Mouse (Mus musculus) embryonic facial prominence, embryonic 15.5 days (tissue): ENCODE results near the gene Inafm2. TPM values are rescaled to one million over a fixed set of nuclear protein-coding genes. Genes with fewer than 3 reads are reported as not detected.

ENCODE experiments used
- ATAC-seq: fragments of 200-750 bp; cut with Nextera tagmentation; 2 replicates; pipeline ENCODE4 v1.8.0; 2017; ENCODE audit warnings: low read depth, moderate TSS enrichment; ENCODE audit not compliant: insufficient number of reproducible peaks, low FRiP score, low TSS enrichment
- H3K27ac ChIP-seq: fragments of 300-500 bp; sonication (generic); replicated peaks from 2 replicates; pipeline ENCODE4 v1.5.1; 2015; ENCODE audit warnings: mild to moderate bottlenecking, inconsistent platforms
- H3K27me3 ChIP-seq: fragments of 300-500 bp; sonication (generic); 2 replicates; pipeline ENCODE4 v1.6.1; 2015; ENCODE audit warnings: inconsistent platforms
- H3K36me3 ChIP-seq: fragments of 300-500 bp; sonication (generic); 2 replicates; pipeline ENCODE4 v1.6.1; 2015; ENCODE audit warnings: mild to moderate bottlenecking, inconsistent platforms
- H3K4me1 ChIP-seq: fragments of 300-500 bp; sonication (generic); 2 replicates; pipeline ENCODE4 v1.6.1; 2015; ENCODE audit warnings: inconsistent platforms
- H3K4me2 ChIP-seq: fragments of 300-500 bp; sonication (generic); replicated peaks from 2 replicates; pipeline ENCODE4 v1.6.1; 2015; ENCODE audit warnings: mild to moderate bottlenecking, inconsistent platforms
- H3K4me3 ChIP-seq: fragments of 300-500 bp; sonication (generic); replicated peaks from 2 replicates; pipeline ENCODE4 v1.5.1; 2015; ENCODE audit warnings: mild to moderate bottlenecking, inconsistent platforms
- H3K9ac ChIP-seq: fragments of 300-500 bp; sonication (generic); 2 replicates; pipeline ENCODE4 v1.6.1; 2015; ENCODE audit warnings: inconsistent platforms
- H3K9me3 ChIP-seq: fragments of 300-500 bp; sonication (generic); replicated peaks from 2 replicates; pipeline ENCODE4 v1.6.1; 2016; ENCODE audit warnings: inconsistent platforms
- WGBS: fragments of 180-500 bp; shearing (Covaris S2); methylation state at CpG from one replicate; pipeline ENCODE4 v1.1.7; 2015; 5-methylcytosine and 5-hydroxymethylcytosine counted together
- polyA plus RNA-seq: library from polyadenylated mRNA; unstranded; fragments of >200 nt; fragmentation: Nextera tagmentation; extraction: Ambion mirVana; gene quantifications from 2 replicates; pipeline ENCODE4 v1.2.1, GENCODE M21; 2015

Inafm2 gene
- polyA plus RNA-seq, 1 experiment from 2014 or later: 15.9 TPM

DNA sequence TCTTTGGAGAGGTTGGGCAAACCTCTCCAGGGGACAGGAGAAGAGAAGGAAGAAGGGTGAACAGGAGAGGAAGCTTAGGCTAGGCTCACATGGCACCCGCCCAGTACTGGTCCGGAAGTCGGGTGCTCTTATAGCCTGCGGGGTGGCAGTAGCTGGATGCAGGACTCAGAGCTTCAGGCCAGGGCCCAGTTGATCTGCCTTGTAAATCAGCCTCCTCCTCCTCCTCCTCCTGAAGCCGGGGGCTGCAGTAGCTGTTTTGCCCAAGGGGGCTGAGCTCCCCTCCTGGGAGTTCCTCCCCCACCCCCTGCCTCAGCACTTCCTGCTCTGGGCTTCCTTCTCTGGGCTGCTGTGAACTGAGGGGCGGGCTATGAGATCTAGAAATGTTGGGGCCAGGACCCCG lies 17.2 kb upstream of the Inafm2 start, which contains the start of gene Plcb2:
TSS of gene Plcb2 (minus strand) at position 102 of the 400 bp plus-strand sequence.
- Histone ChIP-seq H3K4me2 (no peak within 1 kb of the TSS), H3K4me1 (peaks cover 26% of the 10 kb centered on the region), H3K36me3 (no peaks in the 10 kb centered on the region), H3K9ac (no peak within 1 kb of the TSS), H3K9me3 (no peaks in the 10 kb centered on the region), H3K27me3 (peaks cover 10% of the 10 kb centered on the region; the same call in 1 of the 2 replicates), H3K4me3 (no peak within 1 kb of the TSS), H3K27ac (no peak within 1 kb of the TSS)
- 10% methylated on average over 7 of the region's 7 CpGs for WGBS
- ATAC-seq: no peak

DNA sequence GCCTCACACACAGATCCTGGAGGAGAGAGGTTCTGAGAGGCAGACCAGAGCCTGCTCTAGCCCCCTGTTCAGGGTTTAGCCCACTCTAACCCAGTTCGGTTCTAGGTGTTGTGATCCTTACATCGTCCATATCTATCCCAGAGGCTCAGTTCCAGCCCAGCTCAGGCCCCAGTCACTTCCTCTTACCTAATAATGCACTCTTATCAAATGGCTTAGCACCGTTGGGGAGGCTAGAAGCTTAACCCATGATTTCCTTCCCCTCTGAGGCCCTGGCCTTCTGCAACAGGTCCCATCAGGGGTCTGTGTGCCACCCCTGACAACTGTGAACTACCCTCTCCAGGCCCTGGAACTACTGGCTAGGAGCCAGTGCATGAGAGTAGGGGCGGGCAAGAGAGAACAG lies 16.4 kb upstream of the Inafm2 start:
- H3K9ac ChIP-seq: no peak overlapping the region
- peaks cover 5% of the 10 kb centered on the region; the same call in 1 of the 2 replicates for H3K27me3 ChIP-seq
- no peak overlapping the region for H3K27ac ChIP-seq
- no peak overlapping the region for H3K4me2 ChIP-seq
- H3K4me3 ChIP-seq: no peak overlapping the region
- H3K4me1 ChIP-seq: peaks cover 26% of the 10 kb centered on the region
- H3K9me3 ChIP-seq: no peaks in the 10 kb centered on the region
- 47% methylated on average over 4 of the region's 4 CpGs for WGBS
- no peaks in the 10 kb centered on the region for H3K36me3 ChIP-seq
- no peak for ATAC-seq

DNA sequence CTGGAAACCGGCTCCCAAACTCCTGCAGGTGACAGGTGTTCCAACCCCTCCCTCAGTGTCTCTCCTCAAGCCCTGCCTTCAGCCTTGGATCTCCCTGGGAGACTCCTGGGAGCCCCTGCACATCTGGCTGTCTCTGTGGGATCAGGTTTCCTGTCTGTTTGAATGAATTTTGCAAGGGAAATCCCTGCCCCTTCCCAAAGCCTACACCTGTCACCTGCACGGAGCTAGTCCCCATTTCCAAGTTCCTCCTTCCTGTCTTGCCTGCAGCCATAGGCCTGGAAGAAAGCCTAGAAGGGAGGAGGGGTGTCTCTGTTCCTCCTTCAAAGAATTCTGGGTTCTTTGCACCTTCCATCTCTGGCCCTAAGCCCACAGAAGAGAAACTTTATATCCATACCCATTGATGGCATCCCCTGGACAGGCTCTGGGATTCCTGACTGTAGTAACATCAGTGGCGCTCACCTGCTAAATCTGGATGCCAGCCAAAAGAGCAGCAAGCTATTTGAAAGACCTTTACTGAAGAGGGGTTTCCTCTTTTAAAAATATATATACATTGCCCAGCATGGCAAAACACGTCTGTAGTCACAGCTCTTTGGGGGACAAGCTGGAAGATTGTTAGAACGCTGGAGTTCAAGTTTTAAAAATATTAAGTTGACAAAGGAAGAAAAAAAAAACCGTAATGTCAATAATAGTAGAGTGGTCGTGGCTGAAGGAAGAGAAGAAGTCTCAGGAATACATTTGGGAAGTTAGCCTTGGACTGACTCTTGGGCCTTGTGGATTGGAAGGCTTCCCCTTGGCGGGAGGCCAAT lies 15.5 kb upstream of the Inafm2 start:
- H3K36me3 ChIP-seq: no peaks in the 10 kb centered on the region
- H3K9me3 ChIP-seq: no peaks in the 10 kb centered on the region
- no peak overlapping the region for H3K4me3 ChIP-seq
- peaks cover 5% of the 10 kb centered on the region; the same call in 1 of the 2 replicates for H3K27me3 ChIP-seq
- H3K4me2 ChIP-seq: no peak overlapping the region
- H3K27ac ChIP-seq: no peak overlapping the region
- 19% methylated on average over 8 of the region's 8 CpGs for WGBS
- ATAC-seq: no peak
- H3K9ac ChIP-seq: no peak overlapping the region
- peaks cover 26% of the 10 kb centered on the region for H3K4me1 ChIP-seq

DNA sequence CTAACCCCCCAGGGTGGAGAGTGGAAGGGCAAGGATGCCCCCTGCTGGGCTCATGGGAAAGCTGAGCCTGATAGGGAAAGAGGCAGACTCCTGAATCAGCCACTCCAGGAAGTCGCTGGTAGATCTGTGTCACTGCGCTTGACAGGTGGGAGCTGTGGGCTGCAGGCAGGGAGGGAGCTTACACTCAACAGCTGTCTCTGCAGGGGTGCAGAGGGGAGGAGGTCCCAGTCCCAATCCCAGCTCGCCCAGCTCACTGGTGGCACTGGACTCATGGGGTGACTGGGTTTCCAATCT lies 15.0 kb upstream of the Inafm2 start:
- Histone ChIP-seq H3K36me3 (no peaks in the 10 kb centered on the region), H3K27ac (no peak overlapping the region), H3K27me3 (peaks cover 5% of the 10 kb centered on the region; the same call in 1 of the 2 replicates), H3K4me1 (peaks cover 26% of the 10 kb centered on the region), H3K9me3 (no peaks in the 10 kb centered on the region), H3K4me2 (no peak overlapping the region), H3K9ac (no peak overlapping the region), H3K4me3 (no peak overlapping the region)
- no peak for ATAC-seq
- WGBS: 4% methylated on average over 3 of the region's 3 CpGs

DNA sequence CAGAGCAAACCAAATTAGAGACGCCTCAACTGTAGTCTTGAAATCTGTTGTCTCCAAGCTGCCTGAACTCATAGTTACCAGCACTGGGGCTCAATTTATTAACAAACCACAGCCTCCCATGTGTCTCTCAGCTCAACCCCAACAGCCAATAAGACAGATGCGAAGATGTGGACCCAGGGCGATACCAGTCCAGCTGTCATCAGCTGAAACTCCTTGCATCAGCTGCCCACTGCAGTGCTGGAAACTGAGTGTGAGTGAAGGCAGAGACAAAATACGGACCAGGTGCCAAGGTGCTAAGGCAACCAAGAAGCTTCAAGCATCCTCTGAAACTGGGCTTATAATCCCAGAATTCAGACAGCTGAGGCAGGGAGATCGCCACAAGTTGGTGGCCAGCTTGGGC lies 13.6 kb upstream of the Inafm2 start:
- 64% methylated on average over 5 of the region's 5 CpGs for WGBS
- H3K27me3 ChIP-seq: peaks cover 5% of the 10 kb centered on the region; the same call in 1 of the 2 replicates

DNA sequence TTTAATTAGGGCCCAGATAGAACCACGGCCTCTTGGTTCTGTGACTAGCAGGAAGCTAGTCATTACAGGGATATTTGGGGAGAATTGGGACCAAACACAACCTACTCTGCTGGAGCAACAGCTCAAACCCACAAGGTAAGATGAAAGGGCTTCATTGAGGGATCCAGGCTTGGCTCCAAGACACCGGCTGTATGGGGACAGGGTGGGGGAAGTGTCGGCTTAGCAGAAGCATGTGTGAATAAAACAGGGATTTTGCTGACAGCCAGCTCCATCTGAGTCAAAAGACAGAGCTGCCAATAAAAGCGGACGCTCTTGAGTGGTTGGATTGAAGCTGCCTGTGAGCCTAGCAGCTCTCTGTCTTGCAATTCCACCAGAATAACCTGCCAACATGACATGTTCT lies 12.2 kb upstream of the Inafm2 start:
- H3K9ac ChIP-seq: no peak overlapping the region
- no peak overlapping the region for H3K4me3 ChIP-seq
- ATAC-seq: no peak
- H3K27me3 ChIP-seq: peaks cover 5% of the 10 kb centered on the region; the same call in 1 of the 2 replicates
- H3K27ac ChIP-seq: no peak overlapping the region
- H3K9me3 ChIP-seq: no peaks in the 10 kb centered on the region
- peaks cover 21% of the 10 kb centered on the region for H3K4me1 ChIP-seq
- H3K4me2 ChIP-seq: no peak overlapping the region
- 46% methylated on average over 5 of the region's 5 CpGs for WGBS
- H3K36me3 ChIP-seq: no peaks in the 10 kb centered on the region

More for the DNA sequence above, 13.6 kb upstream of the Inafm2 start:
- no peak overlapping the region for H3K9ac ChIP-seq
- H3K4me3 ChIP-seq: no peak overlapping the region
- H3K4me1 ChIP-seq: peaks cover 26% of the 10 kb centered on the region
- no peak overlapping the region for H3K27ac ChIP-seq
- no peaks in the 10 kb centered on the region for H3K9me3 ChIP-seq
- ATAC-seq: no peak
- H3K4me2 ChIP-seq: no peak overlapping the region
- no peaks in the 10 kb centered on the region for H3K36me3 ChIP-seq

DNA sequence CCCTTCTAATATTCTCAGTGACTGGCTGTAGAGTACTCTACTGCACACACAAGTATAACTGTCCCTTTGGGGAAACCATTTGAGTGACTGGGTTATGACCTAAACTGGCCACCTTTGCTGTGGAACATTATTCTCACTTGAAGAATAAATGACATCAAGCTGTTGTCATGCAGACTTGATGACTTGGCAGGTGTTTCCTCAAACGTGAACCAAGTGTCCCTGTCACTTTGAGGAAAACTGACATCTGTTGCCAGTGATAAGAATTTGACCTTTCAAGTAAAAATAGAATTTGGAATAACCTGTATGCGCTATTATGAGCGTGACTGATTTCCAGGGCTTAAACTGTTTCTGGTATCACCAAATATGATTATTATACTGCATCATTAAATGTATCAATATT lies 5.2 kb upstream of the Inafm2 start:
- peaks cover 18% of the 10 kb centered on the region for H3K27me3 ChIP-seq
- H3K4me1 ChIP-seq: peaks cover 7% of the 10 kb centered on the region; the same call in 1 of the 2 replicates
- 58% methylated on average over 3 of the region's 3 CpGs for WGBS
- no peaks in the 10 kb centered on the region for H3K9me3 ChIP-seq
- no peaks in the 10 kb centered on the region for H3K36me3 ChIP-seq
- H3K4me3 ChIP-seq: no peak overlapping the region
- no peak for ATAC-seq
- H3K9ac ChIP-seq: no peak overlapping the region
- no peak overlapping the region for H3K27ac ChIP-seq
- no peak overlapping the region for H3K4me2 ChIP-seq

DNA sequence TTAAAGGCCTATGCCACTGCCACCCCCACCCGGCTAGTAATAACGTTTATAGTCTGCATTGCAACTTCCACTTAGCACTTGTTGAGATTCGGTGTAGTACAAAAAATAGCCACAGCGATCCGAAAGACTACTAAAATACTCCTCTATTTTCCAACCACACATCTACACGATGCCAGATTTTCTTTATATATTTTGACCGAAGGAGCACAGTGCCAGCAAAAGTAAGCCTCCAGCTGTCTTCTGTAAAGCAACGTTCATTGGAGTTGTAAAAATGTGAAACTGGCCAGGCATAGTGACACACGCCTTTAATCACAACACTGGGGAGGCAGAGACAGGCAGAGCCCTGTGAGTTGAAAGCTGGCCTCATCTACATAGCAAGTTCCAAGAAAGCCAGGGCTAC lies 4.4 kb upstream of the Inafm2 start:
- Histone ChIP-seq H3K4me2 (no peak overlapping the region), H3K9ac (no peak overlapping the region), H3K4me3 (no peak overlapping the region), H3K27me3 (peaks cover 18% of the 10 kb centered on the region), H3K36me3 (no peaks in the 10 kb centered on the region), H3K27ac (no peak overlapping the region), H3K9me3 (no peaks in the 10 kb centered on the region), H3K4me1 (peaks cover 10% of the 10 kb centered on the region; the same call in 1 of the 2 replicates)
- 59% methylated on average over 9 of the region's 9 CpGs for WGBS
- ATAC-seq: no peak

DNA sequence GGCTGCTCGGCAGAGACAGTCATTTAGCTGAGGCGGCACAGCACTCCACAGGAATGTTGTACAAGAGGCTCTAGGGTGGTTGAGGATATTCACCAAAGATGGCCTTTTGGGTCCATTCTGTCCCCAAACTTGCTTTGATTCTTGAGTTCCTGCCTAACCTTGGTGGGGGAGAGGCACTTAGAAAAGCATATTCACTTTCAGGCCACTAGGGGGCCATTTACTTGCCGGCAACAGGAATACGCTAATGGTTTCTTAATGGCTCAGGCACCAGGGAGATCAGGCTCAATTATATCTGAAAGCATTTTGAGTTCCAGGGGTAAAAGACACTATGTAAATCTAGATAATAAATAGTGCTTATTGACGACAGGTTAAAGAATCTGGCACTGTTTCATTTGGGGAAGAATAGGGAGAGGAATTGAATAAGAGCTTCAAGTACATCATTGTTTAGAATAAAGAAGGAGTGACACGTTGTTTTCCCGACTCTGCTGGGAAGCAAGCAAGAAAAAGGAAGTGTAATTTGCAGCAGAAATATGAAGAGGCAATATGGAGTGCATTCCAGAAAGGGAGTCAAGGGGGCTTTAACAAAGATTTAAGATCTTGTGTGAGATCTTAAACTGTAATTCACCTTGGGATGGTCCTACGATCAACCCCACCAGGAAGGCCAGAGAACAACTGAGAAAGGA lies 2.2 kb upstream of the Inafm2 start:
- H3K4me2 ChIP-seq: no peak overlapping the region
- peaks cover 25% of the 10 kb centered on the region for H3K4me1 ChIP-seq
- WGBS: 25% methylated on average over 8 of the region's 8 CpGs
- ATAC-seq: no peak
- H3K27me3 ChIP-seq: peaks cover 18% of the 10 kb centered on the region
- H3K36me3 ChIP-seq: no peaks in the 10 kb centered on the region
- no peak overlapping the region for H3K4me3 ChIP-seq
- H3K9ac ChIP-seq: no peak overlapping the region
- no peak overlapping the region for H3K27ac ChIP-seq
- H3K9me3 ChIP-seq: no peaks in the 10 kb centered on the region

DNA sequence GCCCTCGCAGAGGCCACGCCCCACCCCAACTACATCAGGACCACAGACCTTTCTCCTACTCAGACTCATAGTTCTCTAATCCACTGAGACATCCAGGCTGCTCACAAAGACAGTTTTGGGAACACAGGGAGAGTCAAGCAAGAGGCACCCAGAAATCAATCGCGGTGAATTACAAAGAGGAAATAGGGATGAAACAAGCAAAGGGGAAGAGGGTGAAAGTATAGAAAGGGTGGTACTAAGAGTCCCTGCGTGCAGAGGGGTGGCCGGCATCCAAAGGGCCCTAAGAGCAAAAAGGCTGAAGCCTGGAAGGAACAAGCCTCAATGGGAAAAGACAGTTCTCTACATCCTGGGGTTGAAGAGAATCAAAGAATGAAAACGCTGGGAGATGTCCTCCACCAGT lies 937 bp upstream of the Inafm2 start:
- Histone ChIP-seq H3K4me1 (peaks cover 35% of the 10 kb centered on the region), H3K9ac (no peak overlapping the region), H3K36me3 (no peaks in the 10 kb centered on the region), H3K27ac (no peak overlapping the region), H3K27me3 (peaks cover 18% of the 10 kb centered on the region), H3K9me3 (no peaks in the 10 kb centered on the region), H3K4me3 (peak overlapping the region; percentile 74; the same call in 1 of the 2 replicates), H3K4me2 (peak overlapping the region; percentile 97)
- 8% methylated on average over 7 of the region's 7 CpGs for WGBS
- ATAC-seq: no peak

DNA sequence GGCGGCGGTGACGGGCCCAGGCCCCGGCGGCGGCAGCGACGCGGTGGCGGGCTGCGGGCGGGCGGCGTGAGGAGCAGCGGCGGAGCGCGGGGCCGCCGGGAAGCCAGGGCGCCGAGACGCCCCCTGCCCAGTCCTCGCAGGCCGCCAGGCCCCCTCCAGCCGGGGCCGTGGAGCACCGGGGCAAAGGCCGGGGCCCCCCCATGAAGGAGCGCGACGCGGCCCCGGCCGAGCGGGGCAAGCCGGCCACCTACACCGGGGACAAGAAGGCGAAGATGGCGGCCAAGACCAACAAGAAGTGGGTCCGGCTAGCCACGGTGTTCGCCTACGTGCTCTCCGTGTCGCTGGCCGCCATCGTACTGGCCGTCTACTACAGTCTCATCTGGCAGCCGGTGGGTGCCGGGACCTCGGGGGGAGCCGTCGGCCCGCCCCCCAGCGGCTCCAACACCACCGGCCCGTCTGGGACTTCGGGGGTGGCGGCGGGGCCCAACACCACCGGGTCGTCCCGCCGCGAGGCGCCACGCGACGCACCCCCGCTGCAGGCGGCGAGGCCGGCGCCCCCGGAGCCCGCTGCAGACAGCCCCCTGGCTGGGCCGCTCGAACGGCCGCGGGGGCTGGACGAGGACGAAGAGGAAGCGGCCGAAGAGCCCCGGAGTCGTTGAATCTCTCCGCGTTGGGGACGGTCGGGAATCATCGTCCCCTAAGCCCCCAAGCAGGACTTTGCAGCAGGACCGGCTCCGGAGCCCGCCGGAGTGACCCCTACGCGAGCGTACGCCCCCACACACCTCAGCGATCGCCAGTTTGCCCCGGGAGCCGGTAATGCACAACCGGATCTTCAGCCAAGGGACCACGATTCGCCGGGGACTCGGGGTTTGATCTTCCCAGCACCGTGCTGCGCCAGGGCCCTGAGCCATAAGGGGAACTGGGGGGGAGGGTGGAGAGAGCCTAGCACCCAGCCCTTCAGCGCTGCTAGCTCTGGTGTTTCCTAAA lies 650 bp downstream of the Inafm2 start:
- WGBS: under 1% methylated on average over 113 of the region's 113 CpGs
- Histone ChIP-seq H3K4me3 (peak overlapping the region; percentile 74), H3K27ac (no peak overlapping the region), H3K4me1 (peaks cover 47% of the 10 kb centered on the region), H3K9ac (peak overlapping the region; percentile 66), H3K27me3 (peaks cover 18% of the 10 kb centered on the region), H3K36me3 (no peaks in the 10 kb centered on the region), H3K9me3 (no peaks in the 10 kb centered on the region), H3K4me2 (peak overlapping the region; percentile 97)
- peak; percentile 16; the same call in 1 of the 2 replicates for ATAC-seq
